Mouse (Mus musculus): ENCODE measurements around the gene Itga3.

Gene Itga3

DNA sequence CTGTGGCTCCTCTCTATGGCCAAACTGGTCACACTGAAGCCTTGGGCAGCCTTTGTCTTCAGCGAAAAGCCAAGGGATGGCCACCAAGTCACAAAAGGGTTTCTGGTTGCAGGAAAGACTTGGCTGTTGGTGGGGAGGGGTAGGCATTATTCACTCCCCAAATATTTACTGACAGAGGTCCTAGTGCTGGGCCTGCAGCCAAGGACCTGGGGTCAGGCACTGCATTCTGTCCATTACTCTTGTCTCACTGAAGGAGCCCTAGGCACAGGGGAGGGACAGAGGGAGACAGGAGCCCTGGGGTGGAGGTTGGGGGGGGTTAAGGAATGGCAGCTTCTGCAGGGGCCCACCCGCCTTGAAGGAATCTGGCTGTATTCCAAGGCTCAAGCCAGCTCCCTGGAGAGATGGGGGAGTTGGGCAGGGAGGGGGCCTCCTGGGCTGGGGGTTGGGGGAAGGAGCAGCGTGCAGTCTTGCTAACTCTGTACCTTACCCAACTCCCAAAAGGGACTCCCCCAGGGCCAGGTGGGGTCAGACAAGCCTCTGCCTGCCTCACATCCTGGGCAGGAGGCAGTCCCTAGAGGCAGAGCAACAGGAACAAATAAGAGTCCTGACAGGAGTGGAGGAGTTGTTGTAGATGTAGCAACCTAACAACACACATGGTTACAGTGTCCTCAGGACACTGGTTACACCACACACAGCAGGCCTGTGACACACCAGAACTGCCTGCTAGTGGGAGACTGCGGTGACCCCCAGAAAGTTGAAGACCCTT lies 20.2 kb upstream of the Itga3 start:
- whole genome bisulfite sequencing = 67% methylated on average over 4 of the region's 4 CpGs

DNA sequence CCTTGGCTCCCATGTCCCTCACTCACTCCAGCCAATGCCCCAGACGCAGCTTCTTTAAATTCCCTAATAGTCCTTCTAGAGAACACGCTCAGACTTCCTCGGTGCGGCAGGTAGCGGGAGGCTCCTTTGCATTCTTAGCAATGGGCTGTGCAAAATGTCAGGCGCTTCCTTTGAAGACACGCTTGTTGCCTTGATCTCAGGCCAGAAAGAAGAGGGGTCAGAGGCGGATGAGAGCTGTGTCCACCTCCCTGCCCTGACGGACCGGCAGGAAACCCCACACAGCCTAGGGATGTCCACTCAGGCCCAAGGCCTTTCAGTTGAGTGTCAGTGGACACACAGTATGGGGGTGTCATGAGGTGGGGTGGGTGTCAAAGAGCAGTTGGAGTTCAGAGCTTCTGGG lies 19.0 kb upstream of the Itga3 start:
- WGBS = 75% methylated on average over 10 of the region's 10 CpGs

DNA sequence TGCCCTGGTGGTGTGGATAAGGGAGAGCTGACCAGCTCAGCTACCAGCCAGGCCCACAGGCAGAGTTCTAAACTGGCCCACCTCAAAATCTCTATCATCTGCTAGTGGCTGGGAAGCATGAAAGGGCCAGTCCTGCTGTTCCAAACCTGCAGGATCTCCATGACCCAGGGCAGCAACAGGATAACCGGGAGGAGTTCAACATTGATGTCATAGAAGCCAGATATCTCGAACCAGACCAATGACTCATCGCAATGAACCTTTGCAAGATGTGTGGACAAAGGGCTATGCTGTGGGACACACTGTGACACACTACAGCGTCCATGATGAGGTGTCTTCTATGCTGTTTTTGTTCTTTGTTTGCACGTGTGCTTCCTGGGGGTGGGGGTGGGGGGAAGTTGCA lies 16.5 kb upstream of the Itga3 start:
- 72% methylated on average over 5 of the region's 5 CpGs for WGBS

DNA sequence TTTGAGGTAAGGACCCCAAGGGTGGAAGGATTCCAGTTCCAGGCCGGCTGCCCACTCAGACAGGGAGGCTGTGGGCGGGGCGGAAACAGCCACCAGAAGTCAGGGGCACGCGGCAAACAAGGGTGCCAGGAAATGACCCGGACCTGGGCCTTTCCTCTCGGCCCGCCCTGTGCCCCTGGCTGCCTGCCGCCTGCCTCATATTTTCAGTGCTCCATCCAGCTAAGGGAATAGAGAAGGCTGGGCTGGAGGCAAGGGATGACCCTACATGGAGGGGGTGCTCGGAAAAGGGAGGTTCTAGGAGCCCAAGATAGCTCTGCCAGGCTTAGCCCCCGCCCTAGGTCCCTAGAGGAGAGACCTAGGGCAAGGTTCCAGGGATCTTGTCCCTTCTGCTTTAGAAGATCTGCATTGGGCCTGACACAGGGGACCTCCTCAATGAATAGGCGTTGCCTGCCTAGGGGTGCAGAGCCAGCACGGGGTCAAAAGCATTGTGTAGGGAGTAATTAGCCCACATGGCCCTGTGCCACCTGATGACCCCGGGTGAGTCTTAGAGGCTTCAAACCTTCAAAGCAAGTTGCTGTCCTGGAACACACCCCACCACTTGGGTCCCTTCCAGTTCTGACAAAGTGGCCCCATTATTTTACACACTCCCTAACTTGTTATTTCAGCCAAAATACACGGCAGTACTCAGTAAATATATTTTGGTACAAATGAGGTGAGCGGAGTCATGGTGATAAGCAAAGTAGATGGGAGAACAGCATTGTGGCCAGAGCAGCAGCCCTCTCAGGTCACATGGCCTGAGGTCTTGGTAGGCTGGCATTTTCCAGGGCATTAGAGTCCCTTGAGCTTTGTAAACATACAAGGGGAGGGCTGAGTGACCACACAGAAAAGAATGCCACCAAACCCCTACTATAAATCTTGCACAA lies 12.5 kb upstream of the Itga3 start:
- 72% methylated on average over 16 of the region's 16 CpGs for WGBS

DNA sequence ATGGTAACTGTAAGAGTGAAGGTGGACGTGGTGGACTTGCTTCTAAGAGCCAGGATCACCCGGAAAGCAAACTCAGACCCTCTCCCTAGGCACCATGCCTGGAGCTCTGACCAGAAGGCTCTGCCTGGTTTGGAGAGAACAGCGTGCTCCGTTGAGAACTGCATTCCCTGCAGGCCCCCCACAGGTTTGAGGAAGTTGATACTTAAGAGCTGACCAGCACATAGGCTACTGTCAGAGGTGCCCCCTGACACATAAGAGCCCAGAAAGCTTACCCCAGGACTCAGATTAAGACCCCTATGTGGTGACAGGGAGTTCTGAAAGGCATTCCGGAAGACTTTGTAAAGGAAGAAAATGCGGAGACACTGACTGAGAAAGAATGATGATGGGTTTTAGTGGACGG lies 11.7 kb upstream of the Itga3 start:
- 77% methylated on average over 7 of the region's 7 CpGs for WGBS

DNA sequence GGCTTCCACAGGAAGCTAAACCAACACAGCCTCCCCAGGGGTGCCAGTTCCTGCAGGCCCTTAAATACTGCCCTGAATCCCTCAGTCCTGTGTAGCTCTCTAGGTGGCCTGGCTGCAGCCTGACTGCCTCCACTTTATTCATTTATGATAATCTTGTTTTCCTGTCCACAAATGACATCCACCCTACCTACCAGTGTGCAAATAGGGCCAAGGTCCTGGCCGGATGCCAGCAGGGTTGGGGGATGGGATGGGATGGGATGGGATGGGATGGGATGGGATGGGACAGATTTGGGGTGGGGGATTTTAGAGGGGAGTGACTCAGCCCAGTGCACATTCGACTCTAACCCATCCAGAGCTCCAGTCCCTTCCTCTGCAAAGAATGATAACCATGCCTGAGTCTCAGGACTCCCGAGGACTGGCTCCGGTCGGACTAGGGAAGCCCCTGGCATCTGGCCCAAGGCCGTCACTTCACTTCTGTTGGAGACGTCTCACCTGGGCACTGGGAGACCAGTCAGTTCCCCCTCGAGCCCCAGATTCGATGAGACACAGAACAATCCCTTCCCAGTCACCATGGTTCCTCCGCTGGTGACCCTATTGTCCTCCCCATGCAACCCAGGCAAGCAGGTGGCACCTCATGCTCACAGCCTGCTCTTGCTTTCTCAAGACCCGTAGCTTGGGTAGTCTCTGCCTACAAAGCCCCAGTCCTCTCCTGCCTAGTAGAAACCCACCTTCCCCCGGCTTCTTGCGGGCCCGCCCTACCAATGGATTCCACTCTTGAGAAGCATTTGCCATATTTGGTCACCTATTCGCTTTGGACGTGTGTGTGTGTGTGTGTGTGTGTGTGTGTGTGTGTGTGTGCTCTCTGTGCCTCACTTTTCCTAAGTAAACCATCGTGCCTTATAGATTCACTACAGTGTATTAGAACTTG lies 11.0 kb upstream of the Itga3 start:
- WGBS = 72% methylated on average over 17 of the region's 17 CpGs

DNA sequence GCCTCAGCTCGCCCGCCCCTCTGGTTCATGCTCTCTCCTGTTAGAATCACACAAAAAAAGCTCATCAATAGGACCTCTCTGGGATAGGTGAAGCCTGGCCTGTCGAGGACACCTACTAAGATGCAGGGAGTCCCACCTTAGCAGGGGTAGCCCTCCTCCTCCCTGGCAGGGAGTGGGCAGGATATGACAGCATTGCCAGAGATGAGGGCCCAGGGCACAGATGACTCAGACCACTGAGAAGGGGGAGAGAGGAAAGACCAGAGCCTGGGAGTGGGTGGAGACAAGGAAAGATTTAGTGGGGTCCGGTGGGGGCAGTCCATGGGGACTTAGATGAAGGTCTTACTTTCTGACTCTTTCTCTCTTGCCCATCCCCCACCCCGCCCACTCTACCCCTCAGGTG lies 9.6 kb upstream of the Itga3 start:
- WGBS = 69% methylated on average over 5 of the region's 5 CpGs

DNA sequence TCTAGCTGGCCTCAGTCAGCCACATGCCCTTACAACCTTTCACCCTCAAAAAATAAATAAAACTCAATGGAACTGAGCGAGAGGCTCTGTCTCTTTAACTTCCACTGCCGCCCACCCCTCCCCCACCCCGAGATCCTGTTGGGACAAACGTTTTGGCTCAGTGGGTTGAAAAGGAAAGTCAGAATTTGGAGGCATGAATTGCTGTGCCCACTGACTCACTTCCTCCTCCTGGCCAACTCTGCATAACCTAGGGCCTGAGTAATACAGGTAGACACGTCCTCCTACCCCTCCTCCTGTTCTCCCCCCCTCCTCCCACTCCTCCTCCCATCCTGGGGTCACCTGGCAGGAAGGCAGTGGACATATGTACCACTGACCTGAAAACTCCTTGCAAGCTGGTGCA lies 9.1 kb upstream of the Itga3 start:
- 32% methylated on average over 5 of the region's 5 CpGs for WGBS

DNA sequence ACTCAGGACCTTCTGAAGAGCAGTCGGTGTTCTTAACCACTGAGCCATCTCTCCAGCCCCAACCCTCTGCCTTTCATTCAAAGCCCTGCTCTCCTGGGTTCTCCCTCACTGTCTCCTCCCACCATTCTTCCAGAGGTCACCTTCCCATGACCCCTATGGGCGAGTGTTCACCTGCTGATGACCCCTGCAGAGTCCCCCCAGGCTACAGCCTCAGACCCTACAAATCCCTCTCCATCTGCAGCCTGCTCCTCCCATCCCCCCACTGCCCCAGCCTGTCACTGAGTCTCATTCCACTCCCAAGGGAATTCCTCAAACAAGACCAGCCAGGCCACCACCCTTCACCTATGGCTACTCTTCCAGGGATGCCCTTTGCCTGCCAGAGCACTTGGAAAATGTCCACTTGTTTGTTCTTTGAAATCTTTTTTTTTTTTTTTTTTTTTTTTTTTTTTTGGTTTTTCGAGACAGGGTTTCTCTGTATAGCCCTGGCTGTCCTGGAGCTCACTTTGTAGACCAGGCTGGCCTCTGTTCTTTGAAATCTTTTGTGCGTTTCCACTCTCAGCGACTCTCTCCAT lies 8.3 kb upstream of the Itga3 start:
- WGBS = 57% methylated on average over 5 of the region's 5 CpGs

DNA sequence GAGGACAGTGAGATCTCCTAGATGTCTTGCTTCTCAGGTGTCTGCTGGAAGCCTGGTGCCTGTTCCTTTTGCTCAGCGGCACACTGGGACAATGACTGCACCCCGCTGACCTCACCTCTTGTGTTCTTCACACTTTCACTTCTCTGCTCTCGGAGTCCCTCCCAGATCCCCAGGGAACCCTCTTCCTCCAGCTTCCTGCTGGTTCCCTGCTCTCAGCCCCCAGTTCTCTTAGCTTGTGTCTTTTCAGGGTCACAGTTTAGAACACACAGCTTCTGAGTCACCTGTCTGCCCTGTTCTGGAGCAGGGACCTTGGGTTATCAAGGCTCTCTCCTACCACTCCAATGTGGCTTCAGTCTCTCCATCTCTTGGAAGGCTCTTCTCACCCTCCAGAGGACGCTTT lies 7.6 kb upstream of the Itga3 start:
- 57% methylated on average over 4 of the region's 4 CpGs for whole genome bisulfite sequencing

DNA sequence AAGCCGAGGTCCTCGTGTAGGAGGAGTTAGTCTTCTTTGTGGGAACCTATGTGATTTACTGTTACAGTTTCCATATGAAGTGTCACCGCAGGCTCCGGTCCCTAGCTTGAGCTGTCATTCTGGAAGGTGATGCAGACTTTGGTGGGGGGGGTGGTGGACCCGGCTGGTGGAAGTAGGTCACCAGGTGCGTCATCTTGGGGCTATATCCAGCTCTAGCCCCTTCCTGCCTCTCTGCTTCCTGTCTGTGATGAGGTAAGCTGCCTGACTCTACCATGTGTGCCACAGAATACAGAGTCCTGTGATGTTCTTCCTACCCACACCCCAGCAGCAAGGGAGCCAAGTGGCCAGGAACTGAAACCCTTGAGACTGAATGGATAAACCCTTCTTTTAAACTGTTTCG lies 6.3 kb upstream of the Itga3 start:
- 95% methylated on average over 7 of the region's 7 CpGs for WGBS

DNA sequence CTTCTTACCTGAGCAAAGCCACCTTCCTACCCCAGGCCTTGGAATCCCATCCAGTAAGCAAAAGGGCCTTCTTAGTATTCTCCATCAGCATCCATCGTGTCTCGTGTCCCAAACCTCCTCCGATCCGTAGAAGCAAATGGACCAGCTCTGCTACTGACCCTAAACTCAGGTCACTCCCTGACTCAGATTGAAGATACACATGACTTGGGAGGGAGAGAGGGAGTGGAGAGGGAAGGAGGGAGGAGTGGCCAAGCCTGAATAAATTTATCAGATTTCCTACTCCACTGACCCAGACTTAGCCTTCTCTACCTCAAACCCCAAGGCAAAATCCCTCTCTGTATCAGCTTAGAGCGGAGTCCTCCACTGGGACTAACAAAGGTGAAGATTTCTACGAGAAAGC lies 4.2 kb upstream of the Itga3 start:
- 90% methylated on average over 6 of the region's 6 CpGs for WGBS

DNA sequence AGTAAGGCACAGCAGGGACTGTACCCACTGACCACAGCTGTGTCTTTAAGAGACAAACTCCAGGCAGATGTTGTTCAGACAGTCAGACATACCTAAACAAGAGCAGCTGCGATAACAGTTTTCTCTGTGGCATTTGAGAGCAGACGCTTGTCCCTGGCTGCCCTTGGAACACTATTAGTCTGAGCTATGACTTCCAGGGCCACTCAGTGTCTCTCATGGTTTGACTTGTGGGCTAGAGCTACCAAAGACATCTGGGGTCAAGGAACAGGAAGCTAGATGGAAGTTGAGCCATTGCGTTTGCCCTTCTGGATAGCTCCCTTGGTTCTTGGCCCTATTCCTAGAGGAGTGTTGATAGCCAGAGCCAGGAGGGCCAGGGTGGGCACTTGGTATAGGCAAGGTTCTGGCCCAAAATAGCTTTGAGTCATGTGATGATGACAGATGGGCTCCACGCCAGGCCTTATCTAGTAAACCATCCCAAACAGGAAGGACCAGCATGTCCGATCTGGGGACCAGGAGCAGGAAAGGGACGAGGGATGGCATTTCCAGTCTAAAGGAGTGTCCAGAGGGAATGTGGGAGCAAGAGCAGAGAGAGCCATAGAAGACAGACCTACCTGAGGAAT lies 2.8 kb upstream of the Itga3 start:
- WGBS = 84% methylated on average over 6 of the region's 6 CpGs

DNA sequence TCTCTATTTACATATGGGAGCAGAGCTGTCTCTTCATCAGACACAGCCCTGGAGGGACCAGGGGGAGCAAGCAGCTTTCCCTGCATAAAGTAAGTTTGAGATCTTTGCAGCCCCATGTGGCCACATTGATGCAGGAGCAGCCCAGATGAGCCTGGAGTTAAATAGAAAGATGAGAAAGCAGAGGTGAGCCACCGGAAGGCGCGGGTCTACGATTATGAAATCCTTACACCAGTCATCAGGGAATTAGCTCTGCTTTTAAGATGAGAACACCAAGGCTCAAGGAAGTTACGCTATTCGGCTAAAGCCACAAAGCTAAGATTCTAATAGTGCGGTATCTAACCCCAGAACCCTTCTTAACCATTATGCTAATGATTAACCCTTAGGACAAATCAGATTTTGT lies 1.4 kb upstream of the Itga3 start:
- 83% methylated on average over 7 of the region's 7 CpGs for WGBS

DNA sequence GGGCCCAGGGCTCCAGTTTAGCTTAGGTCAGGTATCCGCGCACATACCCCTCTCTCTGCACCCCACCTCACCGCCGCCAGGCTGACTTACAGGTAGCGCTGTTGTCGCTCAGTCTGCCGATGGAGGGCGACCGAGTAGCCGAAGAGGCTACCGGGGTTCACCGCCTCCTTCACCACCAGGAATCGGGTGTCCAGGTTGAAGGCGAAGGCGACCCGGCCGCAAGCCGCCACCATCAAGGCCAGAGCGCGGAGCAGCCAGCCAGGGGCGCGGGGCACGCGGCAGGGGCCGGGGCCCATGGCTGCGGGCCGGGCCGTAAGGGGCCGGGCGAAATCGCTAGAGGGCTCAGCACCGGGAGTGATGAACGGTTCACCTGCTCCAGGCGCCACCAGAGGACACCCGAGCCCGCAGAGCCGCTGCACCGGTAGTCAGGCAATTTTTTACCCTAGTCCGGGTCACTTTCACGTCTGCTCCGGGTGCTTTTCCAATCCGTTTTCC lies 513 bp downstream of the Itga3 start:
- 1% methylated on average over 42 of the region's 42 CpGs for WGBS

DNA sequence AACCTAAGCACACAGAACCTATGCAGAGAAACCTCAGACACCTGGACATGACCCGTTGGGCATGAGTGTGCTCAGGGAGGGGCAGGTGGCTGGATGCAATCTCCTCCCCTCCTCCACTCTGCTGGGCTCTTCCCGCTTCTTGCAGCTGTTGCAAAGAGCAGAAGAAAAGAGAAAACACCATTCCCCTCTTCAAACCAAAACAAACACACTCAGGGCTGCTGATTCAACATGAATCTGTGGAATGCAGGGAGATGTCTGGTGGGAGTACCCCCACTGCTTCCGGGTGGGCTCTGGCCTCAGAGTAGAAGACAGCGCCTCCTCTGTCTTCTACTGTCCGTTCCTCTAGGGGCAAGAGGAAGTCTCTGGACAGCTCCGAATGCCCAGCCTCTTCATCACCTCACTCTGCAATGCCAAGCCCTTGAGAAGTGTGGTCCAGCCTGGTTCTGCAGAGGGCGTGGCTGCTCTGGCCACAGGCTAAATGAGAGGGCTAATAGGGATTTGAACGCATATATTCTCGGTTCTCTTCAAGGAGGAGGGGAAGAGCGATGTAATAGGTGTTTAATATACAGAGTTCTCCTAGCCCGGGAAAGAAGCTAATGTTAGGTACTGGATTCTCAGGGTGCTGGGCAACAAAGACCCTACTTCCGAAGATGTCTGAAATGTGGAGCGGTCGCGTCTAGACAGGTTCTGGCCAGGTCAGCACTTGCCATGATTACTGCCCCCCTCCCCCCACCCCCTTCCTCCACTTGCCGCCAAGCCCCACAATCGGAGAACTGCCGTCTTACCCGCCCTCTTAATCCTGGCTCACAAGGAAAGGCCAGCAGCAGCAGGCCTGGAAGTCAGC lies 1.2 kb downstream of the Itga3 start:
- WGBS = 14% methylated on average over 19 of the region's 19 CpGs

DNA sequence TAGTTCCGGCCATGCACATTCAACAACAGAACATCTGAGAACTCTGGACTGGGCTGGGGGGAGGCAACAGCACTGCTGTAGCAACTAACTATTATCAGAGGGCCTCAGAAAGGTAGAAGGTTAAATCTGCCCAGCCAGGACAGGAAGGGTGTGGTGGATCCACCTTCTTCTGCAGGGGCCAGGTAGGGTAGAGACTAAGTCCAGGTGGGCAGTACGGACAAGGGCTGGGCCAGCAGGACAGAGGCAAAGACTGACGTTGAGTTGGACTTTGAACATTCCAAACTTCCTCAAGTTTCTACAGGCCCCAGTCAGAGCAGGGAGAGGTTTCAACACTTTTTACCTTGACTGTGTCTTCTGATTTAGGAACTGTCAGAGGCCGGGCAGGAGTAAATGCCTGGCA lies 1.9 kb downstream of the Itga3 start:
- WGBS = 87% methylated on average over 4 of the region's 4 CpGs

DNA sequence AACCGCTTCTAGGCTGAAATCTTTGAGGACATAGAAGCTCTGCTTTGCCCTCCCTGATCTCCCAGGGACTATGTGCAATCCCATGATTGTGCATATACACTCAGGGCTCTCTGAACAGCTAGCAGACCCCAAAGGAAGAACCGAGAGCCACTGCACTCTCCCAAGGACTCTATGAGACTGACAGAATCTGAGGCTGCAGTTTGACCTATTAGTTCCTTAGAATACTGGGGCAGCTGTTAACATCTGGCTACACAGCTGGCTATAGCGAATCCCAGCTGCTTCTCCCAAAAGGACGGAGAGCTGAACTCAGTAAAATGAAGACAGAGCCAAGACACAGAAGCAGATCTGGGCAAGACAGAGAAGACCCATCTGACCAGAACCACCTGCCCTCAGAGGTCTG lies 2.8 kb downstream of the Itga3 start:
- WGBS = 92% methylated on average over 4 of the region's 4 CpGs

DNA sequence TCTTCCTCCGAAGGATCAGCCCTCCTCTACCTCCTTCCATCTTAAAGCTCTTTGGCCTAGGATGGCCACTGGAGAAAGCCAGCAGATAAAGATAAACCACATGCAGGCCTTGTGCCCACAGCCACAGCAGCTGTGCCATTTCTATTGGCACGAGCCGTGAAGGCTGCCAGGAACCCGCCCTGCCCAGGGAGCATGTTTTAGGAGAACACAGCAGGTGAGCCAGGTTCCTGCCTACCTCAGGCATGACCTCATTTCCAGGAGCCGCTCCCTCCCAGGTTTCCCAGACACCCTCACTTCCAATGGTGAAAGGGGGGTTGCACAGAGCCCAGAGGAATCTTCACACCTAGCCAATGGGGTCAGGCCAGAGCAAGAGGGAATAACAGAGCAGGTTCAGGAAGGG lies 3.8 kb downstream of the Itga3 start:
- 64% methylated on average over 5 of the region's 5 CpGs for WGBS

DNA sequence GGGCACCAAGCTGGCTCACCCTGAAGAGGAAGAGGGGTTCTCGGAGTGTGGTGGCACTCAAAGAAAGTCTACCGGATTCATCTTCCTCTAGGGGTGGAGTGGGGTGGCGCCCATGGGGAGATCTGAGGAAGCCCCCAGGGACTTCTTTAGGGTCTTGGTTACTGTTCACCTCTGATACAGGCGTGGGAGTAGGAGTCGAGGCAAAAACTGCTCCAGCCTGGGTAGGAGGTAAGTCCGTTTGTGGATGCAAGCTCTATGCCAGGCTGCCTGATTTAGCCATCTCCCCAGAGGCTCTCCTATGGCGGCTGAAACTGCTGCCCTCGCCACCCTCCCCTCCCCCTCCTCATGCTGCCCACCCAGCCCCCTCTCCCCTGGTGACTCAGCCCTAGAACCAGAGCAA lies 4.5 kb downstream of the Itga3 start:
- 74% methylated on average over 8 of the region's 8 CpGs for WGBS
